Mouse (Mus musculus): ENCODE data around the gene Flt4. TPM values are rescaled to one million over a fixed set of nuclear protein-coding genes. Genes with fewer than 3 reads are reported as not detected.
"Not testable (repeated sequence)": the region's sequence is repeated elsewhere in the genome, so short reads cannot be mapped to it uniquely, and the experiment has no call there.

Flt4 gene
- total and polyA plus RNA-seq, 2 experiments from 2014 or later: 1.4 to 2.6 TPM

GRCm38 (mm10) chr11:49609868-49610824 is 1.1 kb downstream of the Flt4 start:
- Histone ChIP-seq H3K4me2 (ENCODE audit: low read depth, low read length, poor library complexity, severe bottlenecking) (peak overlapping the region; percentile 56), H3K4me3 (ENCODE audit: low read depth, low read length) (peak overlapping the region; percentile 40)
- not testable (repeated sequence) for H3K27ac ChIP-seq (ENCODE audit: low read depth, low read length); H3K27me3 ChIP-seq (ENCODE audit: insufficient read depth, low read length); DNase-seq (ENCODE audit: low spot score); H3K9ac ChIP-seq (replicated peaks; ENCODE audit: low read length, poor library complexity, severe bottlenecking); H3K9me3 ChIP-seq (ENCODE audit: low read length); H3K4me1 ChIP-seq (ENCODE audit: insufficient read depth, low read length); H3K36me3 ChIP-seq (ENCODE audit: insufficient read depth, low read length)
- TF ChIP-seq CTCF (IDR thresholded peaks at IDR 0.05): peak; percentile 16
- peak; percentile 10; the same call in 1 of the 2 replicates for ATAC-seq (ENCODE audit: low FRiP score)
- WGBS: 1% methylated on average over 45 of the region's 52 CpGs

GRCm38 (mm10) chr11:49611349-49611748 is 2.3 kb downstream of the Flt4 start:
- DNase-seq (ENCODE audit: low spot score); H3K4me1 ChIP-seq (ENCODE audit: insufficient read depth, low read length); ATAC-seq (ENCODE audit: low FRiP score); H3K4me3 ChIP-seq (ENCODE audit: low read depth, low read length); H3K36me3 ChIP-seq (ENCODE audit: insufficient read depth, low read length); H3K9ac ChIP-seq (replicated peaks; ENCODE audit: low read length, poor library complexity, severe bottlenecking); H3K27ac ChIP-seq (ENCODE audit: low read depth, low read length); H3K4me2 ChIP-seq (ENCODE audit: low read depth, low read length, poor library complexity, severe bottlenecking); H3K9me3 ChIP-seq (ENCODE audit: low read length); H3K27me3 ChIP-seq (ENCODE audit: insufficient read depth, low read length): not testable (repeated sequence)
- WGBS: 31% methylated on average over 3 of the region's 3 CpGs

GRCm38 (mm10) chr11:49612154-49612553 is 3.1 kb downstream of the Flt4 start:
- Histone ChIP-seq H3K9ac (replicated peaks; ENCODE audit: low read length, poor library complexity, severe bottlenecking) (no peak overlapping the region), H3K4me2 (ENCODE audit: low read depth, low read length, poor library complexity, severe bottlenecking) (no peak overlapping the region), H3K36me3 (ENCODE audit: insufficient read depth, low read length) (no peaks in the 10 kb centered on the region), H3K4me3 (ENCODE audit: low read depth, low read length) (no peak overlapping the region), H3K9me3 (ENCODE audit: low read length) (no peaks in the 10 kb centered on the region), H3K4me1 (ENCODE audit: insufficient read depth, low read length) (no peaks in the 10 kb centered on the region), H3K27me3 (ENCODE audit: insufficient read depth, low read length) (peaks cover 5% of the 10 kb centered on the region), H3K27ac (ENCODE audit: low read depth, low read length) (no peak overlapping the region)
- DNase-seq (ENCODE audit: low spot score) (no peak), ATAC-seq (ENCODE audit: low FRiP score) (no peak)
- no peak for TF ChIP-seq CTCF (IDR thresholded peaks at IDR 0.05)
- 64% methylated on average over 3 of the region's 3 CpGs for WGBS

GRCm38 (mm10) chr11:49613349-49613748 is 4.3 kb downstream of the Flt4 start:
- no peak overlapping the region for H3K9ac ChIP-seq (replicated peaks; ENCODE audit: low read length, poor library complexity, severe bottlenecking)
- 16% methylated on average over 9 of the region's 10 CpGs for WGBS
- DNase-seq (ENCODE audit: low spot score) (no peak), ATAC-seq (ENCODE audit: low FRiP score) (no peak)
- peaks cover 4% of the 10 kb centered on the region for H3K27me3 ChIP-seq (ENCODE audit: insufficient read depth, low read length)
- no peaks in the 10 kb centered on the region for H3K9me3 ChIP-seq (ENCODE audit: low read length)
- H3K4me3 ChIP-seq (ENCODE audit: low read depth, low read length): no peak overlapping the region
- no peak overlapping the region for H3K27ac ChIP-seq (ENCODE audit: low read depth, low read length)
- H3K36me3 ChIP-seq (ENCODE audit: insufficient read depth, low read length): no peaks in the 10 kb centered on the region
- no peak overlapping the region for H3K4me2 ChIP-seq (ENCODE audit: low read depth, low read length, poor library complexity, severe bottlenecking)
- no peaks in the 10 kb centered on the region for H3K4me1 ChIP-seq (ENCODE audit: insufficient read depth, low read length)
- no peak for TF ChIP-seq CTCF (IDR thresholded peaks at IDR 0.05)

- Histone ChIP-seq H3K4me1 (ENCODE audit: insufficient read depth, low read length) (no peaks in the 10 kb centered on the region), H3K4me2 (ENCODE audit: low read depth, low read length, poor library complexity, severe bottlenecking) (no peak overlapping the region), H3K27ac (ENCODE audit: low read depth, low read length) (no peak overlapping the region), H3K9ac (replicated peaks; ENCODE audit: low read length, poor library complexity, severe bottlenecking) (no peak overlapping the region), H3K27me3 (ENCODE audit: insufficient read depth, low read length) (peaks cover 4% of the 10 kb centered on the region), H3K9me3 (ENCODE audit: low read length) (no peaks in the 10 kb centered on the region), H3K4me3 (ENCODE audit: low read depth, low read length) (no peak overlapping the region), H3K36me3 (ENCODE audit: insufficient read depth, low read length) (no peaks in the 10 kb centered on the region)
- TF ChIP-seq CTCF (IDR thresholded peaks at IDR 0.05): no peak
- DNase-seq (ENCODE audit: low spot score) (no peak), ATAC-seq (ENCODE audit: low FRiP score) (no peak)
- WGBS: 86% methylated on average over 10 of the region's 10 CpGs
Measured at GRCm38 (mm10) chr11:49615856-49616725, 7.0 kb downstream of the Flt4 start.

Data from midbrain, postnatal 0 days (tissue).